11 mouse cellular contexts compared by ENCODE assay signal in the genomic region with DNA sequence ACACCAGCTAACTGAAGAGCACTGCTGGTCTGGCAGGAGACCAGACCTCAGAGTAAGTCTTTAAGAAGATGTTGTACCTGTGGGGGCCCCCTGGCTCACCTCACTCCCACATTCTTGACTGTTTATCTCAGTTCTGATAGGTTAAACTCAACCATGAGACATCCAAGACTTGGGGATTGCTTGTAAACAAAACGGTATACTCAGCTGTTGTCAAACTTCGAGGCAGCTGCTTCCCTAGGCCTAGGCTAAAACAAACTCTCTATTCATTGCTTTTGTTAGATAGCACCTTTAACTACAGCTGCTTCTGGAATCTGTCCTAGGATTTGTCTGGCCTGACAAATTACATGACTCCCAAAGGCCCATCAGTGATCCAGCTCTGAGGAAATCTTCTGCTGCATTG.
"Had no signal": no experiment of that assay in that cellular context is flagged by ENCODE, and none has a peak within 500 bp of the region (broad histone marks: within the 10 kb centered on the region; RNA-seq: fewer than 3 reads in every experiment).

No protein-coding gene starts in this region.

- H3K9me3 ChIP-seq: kidney, embryonic 15.5 days; limb, embryonic 12.5 days; midbrain, embryonic 15.5 days; stomach, embryonic 15.5 days had no signal

- H3K27ac ChIP-seq: kidney, embryonic 15.5 days; limb, embryonic 12.5 days; liver, embryonic 14.5 days; midbrain, embryonic 15.5 days; stomach, embryonic 15.5 days had no signal

- ATAC-seq: midbrain, embryonic 15.5 days had no signal

- H3K36me3 ChIP-seq: kidney, embryonic 15.5 days; limb, embryonic 12.5 days; midbrain, embryonic 15.5 days; stomach, embryonic 15.5 days had no signal

- H3K4me3 ChIP-seq: kidney, embryonic 15.5 days; limb, embryonic 12.5 days; midbrain, embryonic 15.5 days; stomach, embryonic 15.5 days had no signal

- H3K4me2 ChIP-seq: kidney, embryonic 15.5 days; limb, embryonic 12.5 days; midbrain, embryonic 15.5 days; stomach, embryonic 15.5 days had no signal

- H3K9ac ChIP-seq: kidney, embryonic 15.5 days; limb, embryonic 12.5 days; liver, embryonic 14.5 days; midbrain, embryonic 15.5 days; stomach, embryonic 15.5 days had no signal

- H3K4me1 ChIP-seq: stomach, embryonic 15.5 days had no signal

- DNase-seq: kidney, postnatal 14 days; layer of hippocampus, postnatal 36 days; lung, adult 18-20 months; right cerebral cortex, postnatal 14 days; thymus, adult 2 months; thymus, postnatal 25 days had no signal

- H3K27me3 ChIP-seq: kidney, embryonic 15.5 days; limb, embryonic 12.5 days; stomach, embryonic 15.5 days had no signal
